Mouse (Mus musculus): ENCODE measurements around the gene Ptprn.

Gene Ptprn

GRCm38 (mm10) chr1:75264091-75264880 is at the start of gene Ptprn:
TSS of gene Ptprn (minus strand) at chr1:75264502.
- no peak for DNase-seq (ENCODE audit: low spot score)

- DNase-seq (ENCODE audit: low spot score) = no peak
Measured at GRCm38 (mm10) chr1:75311694-75312093, 47.4 kb upstream of the Ptprn start.

DNA sequence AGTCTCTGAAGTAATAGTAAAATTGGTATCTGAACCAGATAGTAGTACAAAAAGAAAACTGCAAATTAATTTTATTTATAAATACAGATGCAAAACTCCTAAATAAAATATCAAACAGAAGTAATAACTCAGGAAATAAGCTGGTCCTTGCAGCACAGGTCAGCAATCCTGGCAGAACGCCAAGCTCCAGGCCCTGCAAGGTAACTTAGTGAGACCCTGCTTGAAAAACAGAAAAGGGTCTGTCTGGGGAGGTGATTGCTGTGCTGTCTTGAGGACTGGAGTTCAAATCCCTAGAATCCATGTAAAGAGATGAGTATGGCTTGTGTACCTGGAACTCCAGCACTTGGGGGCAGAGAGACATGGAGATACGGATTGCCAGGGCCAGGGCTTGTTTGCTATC is 40.4 kb upstream of the Ptprn start:
- DNase-seq (ENCODE audit: low spot score) = no peak

- no peak for DNase-seq (ENCODE audit: low spot score)
Measured at GRCm38 (mm10) chr1:75294294-75294693, 30.0 kb upstream of the Ptprn start.

DNA sequence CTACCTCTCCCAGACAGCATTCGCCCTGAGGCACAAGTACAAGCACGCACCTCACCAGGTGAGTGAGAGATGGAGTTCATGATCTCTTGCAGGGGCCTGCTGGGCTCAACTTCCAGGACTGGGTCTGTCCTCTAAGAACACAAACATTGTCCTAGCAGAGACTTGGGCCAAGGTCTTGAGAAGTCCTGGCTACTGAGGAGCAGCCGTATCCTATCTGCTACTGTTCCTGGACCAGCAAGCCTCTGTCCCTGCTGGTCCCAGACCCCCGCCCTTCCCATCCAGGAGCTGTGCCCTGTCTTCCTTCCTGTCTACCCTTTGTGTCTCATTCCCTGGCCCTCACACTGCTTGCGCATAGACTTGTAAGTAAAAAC is 29.0 kb upstream of the Ptprn start:
- DNase-seq (ENCODE audit: low spot score) = no peak

- no peak for DNase-seq (ENCODE audit: low spot score)
Measured at GRCm38 (mm10) chr1:75292476-75293330, 28.4 kb upstream of the Ptprn start.

DNA sequence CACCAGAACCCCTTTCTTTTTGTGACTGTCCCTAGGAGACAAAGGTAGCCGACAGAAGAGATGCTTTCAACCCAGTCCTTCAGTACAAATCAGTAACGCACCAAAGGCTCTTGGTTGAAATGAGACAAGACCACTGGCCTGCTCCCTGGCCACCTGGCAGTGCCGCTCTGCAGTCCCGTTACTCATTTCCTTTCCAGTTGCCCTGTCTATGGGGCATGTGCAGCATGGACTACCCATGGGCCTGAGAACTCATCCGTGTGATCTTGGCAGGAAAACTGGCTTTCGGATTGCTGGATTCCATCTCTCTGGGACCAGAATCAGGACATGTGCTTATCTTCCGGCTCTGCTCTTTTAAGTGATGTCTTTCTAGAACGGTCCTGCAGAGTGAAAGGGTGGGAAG is 27.0 kb upstream of the Ptprn start:
- DNase-seq (ENCODE audit: low spot score) = no peak

GRCm38 (mm10) chr1:75290582-75290981 is 26.3 kb upstream of the Ptprn start:
- DNase-seq (ENCODE audit: low spot score) = no peak

- no peak for DNase-seq (ENCODE audit: low spot score)
Measured at GRCm38 (mm10) chr1:75289888-75290431, 25.7 kb upstream of the Ptprn start.

- DNase-seq (ENCODE audit: low spot score) = no peak
Measured at GRCm38 (mm10) chr1:75289376-75289775, 25.1 kb upstream of the Ptprn start.

- DNase-seq (ENCODE audit: low spot score) = no peak
Measured at GRCm38 (mm10) chr1:75284911-75285310, 20.6 kb upstream of the Ptprn start.

- DNase-seq (ENCODE audit: low spot score) = no peak
Measured at GRCm38 (mm10) chr1:75283017-75283416, 18.7 kb upstream of the Ptprn start.

- no peak for DNase-seq (ENCODE audit: low spot score)
Measured at GRCm38 (mm10) chr1:75278228-75278627, 13.9 kb upstream of the Ptprn start, which contains the start of gene Resp18. TSS of gene Resp18 (minus strand) at chr1:75278415.

DNA sequence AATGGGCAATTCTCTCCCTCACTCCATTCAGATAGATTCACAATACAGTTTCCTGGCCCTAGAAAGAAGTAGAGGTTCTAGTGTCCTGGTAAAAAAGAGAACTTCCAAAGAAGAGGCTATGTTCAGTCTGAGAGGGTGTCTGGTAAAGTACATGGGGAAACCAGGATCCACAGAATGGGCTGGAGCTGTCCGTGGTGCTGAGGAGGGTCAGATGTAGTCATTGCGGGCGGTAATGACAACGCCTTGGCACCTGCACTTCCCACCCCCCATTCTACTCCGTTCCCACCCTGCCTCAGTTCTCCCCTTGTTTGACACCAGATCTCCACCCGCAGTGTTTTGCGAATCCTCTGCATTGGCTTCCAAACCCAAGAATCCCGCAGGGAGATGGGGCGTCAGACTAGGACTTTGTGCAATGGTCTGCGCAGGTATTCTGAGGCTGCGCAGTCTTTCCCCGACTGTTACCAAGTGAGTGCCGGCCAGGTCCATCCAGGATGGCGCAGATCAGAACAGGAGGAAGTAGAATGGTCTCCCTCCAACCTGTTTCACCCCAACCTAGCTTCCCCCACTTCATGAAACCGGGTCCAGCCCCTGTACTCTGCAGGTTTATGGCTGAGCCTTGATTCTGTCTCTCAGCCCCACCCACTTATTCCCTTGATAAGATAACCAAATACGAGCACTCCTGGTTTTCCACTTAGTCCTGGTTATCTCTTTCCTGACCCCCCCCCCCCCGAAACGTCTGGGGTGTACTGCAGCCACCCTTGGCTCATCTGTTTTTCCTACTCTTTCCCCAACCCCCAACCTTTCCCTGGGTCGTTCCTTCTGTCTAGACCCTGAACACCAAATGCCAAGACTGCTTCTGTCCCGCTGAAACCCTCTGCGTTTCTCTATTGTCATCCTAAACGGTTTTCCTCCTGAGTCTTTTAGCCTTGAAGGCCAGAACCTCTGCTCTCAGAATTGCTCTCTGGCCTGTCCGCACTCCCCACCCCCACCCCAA is 13.2 kb upstream of the Ptprn start:
- DNase-seq (ENCODE audit: low spot score) = peak; percentile 63

DNA sequence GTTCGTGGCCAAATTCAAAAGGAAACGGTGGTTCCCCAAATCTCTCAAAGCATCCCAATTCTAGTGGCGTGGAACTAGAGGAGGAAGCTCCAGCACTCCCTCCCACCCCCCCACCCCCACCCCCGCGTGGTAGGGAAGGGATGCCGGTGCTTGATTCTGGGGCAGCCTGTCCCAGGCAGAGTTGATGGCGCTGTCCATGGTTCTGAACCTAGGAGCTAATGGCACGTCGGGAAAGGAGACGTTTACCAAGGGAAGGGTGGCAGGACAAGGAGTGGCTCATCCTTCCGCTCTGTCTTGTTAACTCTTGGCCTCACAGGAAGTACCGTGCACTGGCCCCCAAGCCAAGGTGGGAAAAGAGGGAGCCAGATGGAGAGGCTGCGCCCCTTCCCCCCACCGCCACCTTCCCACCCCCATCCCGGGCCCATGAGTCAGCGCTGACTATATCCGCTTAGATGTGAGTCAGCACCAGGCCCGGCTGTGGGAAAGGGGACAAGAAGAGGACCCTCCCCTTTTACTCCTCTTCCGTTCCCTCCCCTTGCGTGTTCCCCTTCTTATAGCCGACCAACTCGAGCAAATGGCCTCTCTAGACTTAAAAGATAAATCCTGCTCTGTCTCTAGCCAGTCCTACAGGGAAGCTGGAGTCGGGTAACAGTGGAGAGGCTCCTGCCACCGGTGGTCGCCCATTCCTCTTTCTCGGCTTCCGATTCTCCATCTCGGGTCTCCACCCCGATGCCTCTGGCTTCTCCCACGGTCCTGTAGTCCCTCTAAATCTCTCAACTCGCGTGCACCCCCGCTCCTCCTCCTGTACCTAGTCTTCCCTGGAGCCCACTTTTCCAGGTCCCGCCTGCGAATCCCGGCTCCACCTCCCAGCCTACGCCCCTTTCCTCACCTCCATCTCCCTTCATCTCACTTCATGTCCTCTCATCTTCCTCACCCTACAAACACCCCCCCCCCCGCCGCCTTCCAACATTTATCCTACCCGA is 1.0 kb downstream of the Ptprn start:
- DNase-seq (ENCODE audit: low spot score) = peak; percentile 60

- DNase-seq (ENCODE audit: low spot score) = no peak
Measured at GRCm38 (mm10) chr1:75261278-75261677, 3.0 kb downstream of the Ptprn start.

DNA sequence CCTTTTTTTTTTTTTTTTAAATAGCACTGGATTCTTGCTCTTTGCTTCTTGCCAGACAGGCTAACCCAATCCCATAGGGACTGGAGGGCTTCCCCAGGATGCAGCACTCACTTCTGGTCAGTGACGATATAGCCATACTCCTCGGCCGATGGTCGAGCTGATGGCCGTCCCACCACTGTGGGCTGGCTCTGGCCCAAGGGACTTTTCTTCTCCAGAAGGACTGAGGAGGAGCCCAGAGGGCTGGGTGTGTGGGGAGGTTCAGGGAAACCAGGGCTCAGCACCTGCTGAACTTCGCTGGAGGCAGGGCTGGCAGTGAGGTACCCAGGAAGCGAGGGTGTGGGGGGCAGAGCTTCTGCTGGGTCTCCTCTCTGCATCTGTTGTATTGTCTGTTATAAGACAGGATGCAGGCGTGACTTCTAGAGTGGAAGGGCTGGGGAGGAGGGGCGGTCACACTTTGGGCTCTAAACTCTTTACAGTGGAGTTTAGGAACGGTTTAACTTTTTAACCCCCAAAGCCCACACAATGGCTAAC is 8.7 kb downstream of the Ptprn start:
- DNase-seq (ENCODE audit: low spot score) = no peak

DNA sequence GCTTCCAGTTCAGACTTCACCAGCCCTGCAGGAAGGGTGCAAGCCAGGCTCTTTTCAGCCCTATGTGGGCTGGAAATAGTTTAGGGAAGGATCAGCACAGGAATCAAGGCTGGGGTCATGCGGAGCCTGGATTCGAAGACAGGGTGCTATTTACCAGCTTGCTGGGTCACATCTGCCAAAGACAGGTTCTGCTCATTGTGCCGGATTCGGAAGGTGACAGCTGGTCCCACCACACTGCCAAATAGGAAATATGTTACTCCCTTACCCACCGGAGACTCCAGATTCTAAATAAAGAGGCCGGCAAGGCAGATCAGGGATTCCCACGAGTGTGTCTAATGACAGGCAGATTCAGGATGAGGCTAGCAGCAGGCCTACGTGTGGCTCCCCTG is 9.7 kb downstream of the Ptprn start:
- DNase-seq (ENCODE audit: low spot score) = no peak

DNA sequence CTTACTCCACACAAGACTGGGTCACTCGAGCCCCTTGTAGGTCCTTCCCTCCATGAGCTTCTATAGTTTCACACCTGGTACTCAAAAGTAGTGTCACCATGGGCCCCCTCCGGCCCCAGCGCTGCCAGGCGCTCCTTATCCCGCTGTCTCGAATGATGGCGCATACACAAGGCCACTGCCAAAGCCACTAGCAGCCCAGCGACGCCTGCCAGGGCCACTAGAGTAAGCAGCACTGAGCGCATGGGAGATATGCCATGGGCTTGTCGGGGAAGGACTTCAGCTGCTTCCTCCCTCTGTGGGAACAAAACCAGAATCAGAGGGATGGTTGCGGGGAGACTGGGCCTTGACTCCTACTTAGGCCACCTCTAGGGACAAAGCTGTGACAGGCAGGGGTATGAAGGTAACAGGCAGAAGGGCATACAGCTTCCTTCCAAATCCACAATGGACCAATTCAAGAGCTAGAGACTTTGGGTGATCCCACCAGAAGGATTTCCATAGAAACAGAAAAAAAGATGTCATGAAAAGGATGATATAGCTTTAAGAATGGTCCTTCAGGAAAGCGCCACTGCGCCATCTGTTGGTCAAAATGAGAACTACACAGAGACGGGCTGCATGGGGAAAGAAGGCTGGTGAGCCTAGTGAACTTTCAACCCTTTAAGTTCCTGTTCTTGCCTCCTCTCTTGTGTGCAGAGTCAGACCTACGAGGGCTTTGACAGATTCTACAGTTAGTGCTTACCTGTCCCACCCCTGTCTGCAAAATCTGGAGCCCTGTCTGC is 10.3 kb downstream of the Ptprn start:
- peak; percentile 68 for DNase-seq (ENCODE audit: low spot score)

Measured in ovary, postnatal 36 days (tissue).